Mouse (Mus musculus) midbrain, embryonic 16.5 days (tissue): ENCODE data around the gene Ezh1. TPM values are rescaled to one million over a fixed set of nuclear protein-coding genes. Genes with fewer than 3 reads are reported as not detected.
"Not testable (repeated sequence)": the region's sequence is repeated elsewhere in the genome, so short reads cannot be mapped to it uniquely, and the experiment has no call there.

Source experiments
- ATAC-seq: fragments of 200-750 bp; cut with Nextera tagmentation; 2 replicates; pipeline ENCODE4 v1.8.0; 2017; ENCODE audit warnings: moderate TSS enrichment
- H3K27ac ChIP-seq: fragments of 300-500 bp; sonication (generic); 2 replicates; pipeline ENCODE4 v1.5.1; 2014; ENCODE audit warnings: mild to moderate bottlenecking, low read length, mixed read lengths
- H3K27me3 ChIP-seq: fragments of 300-500 bp; sonication (generic); 2 replicates; pipeline ENCODE4 v1.6.1; 2014; ENCODE audit warnings: low read depth, low read length, mixed read lengths; ENCODE audit not compliant: control insufficient read depth, insufficient read depth
- H3K36me3 ChIP-seq: fragments of 300-500 bp; sonication (generic); 2 replicates; pipeline ENCODE4 v1.6.1; 2014; ENCODE audit warnings: mild to moderate bottlenecking, low read length, moderate library complexity, mixed read lengths; ENCODE audit not compliant: control insufficient read depth, insufficient read depth
- H3K4me1 ChIP-seq: fragments of 300-500 bp; sonication (generic); 2 replicates; pipeline ENCODE4 v1.6.1; 2014; ENCODE audit warnings: mild to moderate bottlenecking, low read length, mixed read lengths; ENCODE audit not compliant: control insufficient read depth, insufficient read depth
- H3K4me2 ChIP-seq: fragments of 300-500 bp; sonication (generic); 2 replicates; pipeline ENCODE4 v1.6.1; 2014; ENCODE audit warnings: mild to moderate bottlenecking, low read length, mixed read lengths
- H3K4me3 ChIP-seq: fragments of 300-500 bp; sonication (generic); 2 replicates; pipeline ENCODE4 v1.5.1; 2014; ENCODE audit warnings: low read depth, mild to moderate bottlenecking, low read length, moderate library complexity, mixed read lengths
- H3K9ac ChIP-seq: fragments of 300-500 bp; sonication (generic); 2 replicates; pipeline ENCODE4 v1.6.1; 2014; ENCODE audit warnings: low read depth, low read length, mixed read lengths
- H3K9me3 ChIP-seq: fragments of 300-500 bp; sonication (generic); replicated peaks from 2 replicates; pipeline ENCODE4 v1.6.1; 2014; ENCODE audit warnings: mild to moderate bottlenecking, low read length, mixed read lengths; ENCODE audit not compliant: control insufficient read depth, poor library complexity, severe bottlenecking
- WGBS: fragments of 180-500 bp; shearing (Covaris S2); extraction: QIAGEN DNeasy Blood & Tissue Kit; methylation state at CpG from one replicate; pipeline ENCODE4 v1.1.7; 2014; 5-methylcytosine and 5-hydroxymethylcytosine counted together
- polyA plus RNA-seq: library from polyadenylated mRNA; unstranded; fragments of >200 nt; fragmentation: Nextera tagmentation; extraction: Ambion mirVana; gene quantifications from 2 replicates; pipeline ENCODE4 v1.2.1, GENCODE M21; 2015

Gene Ezh1
- polyA plus RNA-seq, 1 experiment from 2014 or later, result 34.4 TPM

- Histone ChIP-seq H3K4me2 (peak overlapping the region; percentile 33), H3K27me3 (peaks cover 62% of the 10 kb centered on the region), H3K9me3 (no peaks in the 10 kb centered on the region), H3K4me3 (peak overlapping the region; percentile 22), H3K27ac (no peak overlapping the region), H3K36me3 (peaks cover 16% of the 10 kb centered on the region), H3K4me1 (peaks cover under 1% of the 10 kb centered on the region; the same call in 1 of the 2 replicates), H3K9ac (no peak overlapping the region)
- 18% methylated on average over 47 of the region's 49 CpGs for WGBS
- no peak for ATAC-seq
Observed at GRCm38 (mm10) chr11:101163476-101164350, 62.5 kb downstream of the Ezh1 start.

GRCm38 (mm10) chr11:101162772-101163171 is 63.5 kb downstream of the Ezh1 start:
- Histone ChIP-seq H3K27me3 (peaks cover 55% of the 10 kb centered on the region), H3K4me2 (no peak overlapping the region), H3K9me3 (no peaks in the 10 kb centered on the region), H3K36me3 (peaks cover 16% of the 10 kb centered on the region), H3K27ac (no peak overlapping the region), H3K9ac (no peak overlapping the region), H3K4me3 (no peak overlapping the region), H3K4me1 (no peaks in the 10 kb centered on the region; the same call in 1 of the 2 replicates)
- WGBS, result 53% methylated on average over 5 of the region's 5 CpGs
- no peak for ATAC-seq

GRCm38 (mm10) chr11:101162301-101162700 is 64.0 kb downstream of the Ezh1 start:
- peaks cover 50% of the 10 kb centered on the region for H3K27me3 ChIP-seq
- no peaks in the 10 kb centered on the region for H3K9me3 ChIP-seq
- no peak overlapping the region for H3K4me3 ChIP-seq
- H3K27ac ChIP-seq, result no peak overlapping the region
- no peak overlapping the region for H3K9ac ChIP-seq
- no peak for ATAC-seq
- no peaks in the 10 kb centered on the region; the same call in 1 of the 2 replicates for H3K4me1 ChIP-seq
- H3K36me3 ChIP-seq, result peaks cover 12% of the 10 kb centered on the region
- no peak overlapping the region for H3K4me2 ChIP-seq
- 58% methylated on average over 5 of the region's 5 CpGs for WGBS

- no peaks in the 10 kb centered on the region for H3K9me3 ChIP-seq
- no peak for ATAC-seq
- H3K27ac ChIP-seq, result no peak overlapping the region
- H3K27me3 ChIP-seq, result peaks cover 43% of the 10 kb centered on the region
- peaks cover 12% of the 10 kb centered on the region for H3K36me3 ChIP-seq
- no peak overlapping the region for H3K4me2 ChIP-seq
- WGBS, result 87% methylated on average over 15 of the region's 15 CpGs
- H3K4me3 ChIP-seq, result no peak overlapping the region
- H3K4me1 ChIP-seq, result peaks cover 2% of the 10 kb centered on the region; the same call in 1 of the 2 replicates
- no peak overlapping the region for H3K9ac ChIP-seq
Observed at GRCm38 (mm10) chr11:101161551-101161950, 64.7 kb downstream of the Ezh1 start.

- Histone ChIP-seq H3K27me3 (peaks cover 38% of the 10 kb centered on the region), H3K36me3 (peaks cover 12% of the 10 kb centered on the region)
- ATAC-seq, H3K9ac ChIP-seq, H3K4me3 ChIP-seq, H3K9me3 ChIP-seq, H3K27ac ChIP-seq, H3K4me2 ChIP-seq, H3K4me1 ChIP-seq: not testable (repeated sequence)
- 75% methylated on average over 8 of the region's 8 CpGs for WGBS
Observed at GRCm38 (mm10) chr11:101160981-101161505, 65.2 kb downstream of the Ezh1 start.

GRCm38 (mm10) chr11:101160151-101160550 is 66.1 kb downstream of the Ezh1 start:
- not testable (repeated sequence) for ATAC-seq
- H3K36me3 ChIP-seq, result peaks cover 12% of the 10 kb centered on the region

GRCm38 (mm10) chr11:101155728-101156371 is 70.4 kb downstream of the Ezh1 start, which contains the start of gene Tubg2:
Gene Tubg2 (plus strand): TSS chr11:101155907.
- Histone ChIP-seq H3K27me3 (no peaks in the 10 kb centered on the region; the same call in 1 of the 2 replicates), H3K4me1 (peaks cover 15% of the 10 kb centered on the region), H3K4me2 (peak within 1 kb of the TSS; percentile 81), H3K9me3 (no peaks in the 10 kb centered on the region), H3K9ac (peak within 1 kb of the TSS; percentile 86), H3K36me3 (peaks cover 3% of the 10 kb centered on the region), H3K4me3 (peak within 1 kb of the TSS; percentile 54), H3K27ac (peak within 1 kb of the TSS; percentile 95)
- 1% methylated on average over 36 of the region's 36 CpGs for WGBS
- peak; percentile 95 for ATAC-seq

More at GRCm38 (mm10) chr11:101160151-101160550, 66.1 kb downstream of the Ezh1 start:
- not testable (repeated sequence) for H3K27ac ChIP-seq, H3K9me3 ChIP-seq, H3K9ac ChIP-seq, H3K4me3 ChIP-seq, H3K4me2 ChIP-seq
- WGBS, result 79% methylated on average over 8 of the region's 10 CpGs
- H3K4me1 ChIP-seq, result peaks cover 13% of the 10 kb centered on the region
- H3K27me3 ChIP-seq, result peaks cover 29% of the 10 kb centered on the region

- 0 out of 2 replicates have a peak, but pooled peaks have one; percentile 11 for ATAC-seq
- H3K4me1 ChIP-seq, result peaks cover 15% of the 10 kb centered on the region
- no peaks in the 10 kb centered on the region; the same call in 1 of the 2 replicates for H3K27me3 ChIP-seq
- H3K4me2 ChIP-seq, result peak overlapping the region; percentile 81
- H3K9ac ChIP-seq, result peak overlapping the region; percentile 86; the same call in 1 of the 2 replicates
- WGBS, result 70% methylated on average over 6 of the region's 6 CpGs
- peak overlapping the region; percentile 54; the same call in 1 of the 2 replicates for H3K4me3 ChIP-seq
- H3K36me3 ChIP-seq, result peaks cover 3% of the 10 kb centered on the region
- peak overlapping the region; percentile 95 for H3K27ac ChIP-seq
- H3K9me3 ChIP-seq, result no peaks in the 10 kb centered on the region
Observed at GRCm38 (mm10) chr11:101155151-101155550, 71.1 kb downstream of the Ezh1 start.
